Mouse (Mus musculus) urinary bladder, adult 18-20 months (tissue): ENCODE measurements around the gene Gm7971.
"Not testable (repeated sequence)": the region's sequence is repeated elsewhere in the genome, so short reads cannot be mapped to it uniquely, and the experiment has no call there.

Experiments
- DNase-seq, 2 experiments: peaks; one replicate each; pipeline ENCODE4 v3.0.0; 2022; ENCODE audit warnings: low spot score in 2 of 2, mixed read lengths in 2 of 2

Gene Gm7971

GRCm38 (mm10) chr5:95594775-95595174, at the start of gene Gm7971:
TSS of gene Gm7971 (minus strand) at chr5:95594875.
- not testable (repeated sequence) for DNase-seq
